Mouse (Mus musculus): Measurements from ENCODE around the gene Rad51b. TPM values are rescaled to one million over a fixed set of nuclear protein-coding genes. Genes with fewer than 3 reads are reported as not detected.
A peak's percentile ranks its signal among the peaks of the same experiment; 100 is the strongest.

Rad51b gene
- polyA plus RNA-seq, 1 experiment from 2014 or later: 7.8 TPM

GRCm38 (mm10) chr12:79346198-79346733 is 49.2 kb downstream of the Rad51b start:
- Histone ChIP-seq H3K4me3 (replicated peaks; ENCODE audit: low read length) (no peak overlapping the region), H3K36me3 (ENCODE audit: control insufficient read depth, insufficient read depth, low read length) (no peaks in the 10 kb centered on the region), H3K9me3 (replicated peaks; ENCODE audit: control insufficient read depth, low read length) (no peaks in the 10 kb centered on the region), H3K27me3 (ENCODE audit: control insufficient read depth, insufficient read depth, low read length) (no peaks in the 10 kb centered on the region), H3K4me2 (ENCODE audit: low read depth, low read length) (no peak overlapping the region), H3K9ac (ENCODE audit: low read length) (no peak overlapping the region), H3K27ac (ENCODE audit: low read length) (no peak overlapping the region), H3K4me1 (ENCODE audit: control insufficient read depth, insufficient read depth, low read length) (peaks cover 6% of the 10 kb centered on the region)
- ATAC-seq (ENCODE audit: insufficient read depth, low FRiP score): no peak
- 73% methylated on average over 5 of the region's 5 CpGs for WGBS

GRCm38 (mm10) chr12:79347643-79348042 is 50.6 kb downstream of the Rad51b start:
- H3K27ac ChIP-seq (ENCODE audit: low read length): peak overlapping the region; percentile 46; the same call in 1 of the 2 replicates
- ATAC-seq (ENCODE audit: insufficient read depth, low FRiP score): peak; percentile 86
- no peak overlapping the region for H3K4me2 ChIP-seq (ENCODE audit: low read depth, low read length)
- H3K27me3 ChIP-seq (ENCODE audit: control insufficient read depth, insufficient read depth, low read length): no peaks in the 10 kb centered on the region
- no peaks in the 10 kb centered on the region for H3K9me3 ChIP-seq (replicated peaks; ENCODE audit: control insufficient read depth, low read length)
- H3K36me3 ChIP-seq (ENCODE audit: control insufficient read depth, insufficient read depth, low read length): no peaks in the 10 kb centered on the region
- no peak overlapping the region for H3K4me3 ChIP-seq (replicated peaks; ENCODE audit: low read length)
- 7% methylated on average over 6 of the region's 6 CpGs for WGBS
- H3K9ac ChIP-seq (ENCODE audit: low read length): no peak overlapping the region; the same call in 1 of the 2 replicates
- peaks cover 10% of the 10 kb centered on the region for H3K4me1 ChIP-seq (ENCODE audit: control insufficient read depth, insufficient read depth, low read length)

GRCm38 (mm10) chr12:79351461-79351860 is 54.4 kb downstream of the Rad51b start:
- Histone ChIP-seq H3K4me3 (replicated peaks; ENCODE audit: low read length) (no peak overlapping the region), H3K4me2 (ENCODE audit: low read depth, low read length) (no peak overlapping the region), H3K27me3 (ENCODE audit: control insufficient read depth, insufficient read depth, low read length) (no peaks in the 10 kb centered on the region), H3K9ac (ENCODE audit: low read length) (no peak overlapping the region), H3K4me1 (ENCODE audit: control insufficient read depth, insufficient read depth, low read length) (peaks cover 22% of the 10 kb centered on the region), H3K9me3 (replicated peaks; ENCODE audit: control insufficient read depth, low read length) (no peaks in the 10 kb centered on the region), H3K36me3 (ENCODE audit: control insufficient read depth, insufficient read depth, low read length) (no peaks in the 10 kb centered on the region), H3K27ac (ENCODE audit: low read length) (no peak overlapping the region)
- 84% methylated on average over 7 of the region's 7 CpGs for WGBS
- no peak for ATAC-seq (ENCODE audit: insufficient read depth, low FRiP score)

- no peak for ATAC-seq (ENCODE audit: insufficient read depth, low FRiP score)
- 51% methylated on average over 3 of the region's 3 CpGs for WGBS
- no peaks in the 10 kb centered on the region for H3K36me3 ChIP-seq (ENCODE audit: control insufficient read depth, insufficient read depth, low read length)
- no peak overlapping the region for H3K4me3 ChIP-seq (replicated peaks; ENCODE audit: low read length)
- H3K9ac ChIP-seq (ENCODE audit: low read length): no peak overlapping the region
- no peaks in the 10 kb centered on the region for H3K27me3 ChIP-seq (ENCODE audit: control insufficient read depth, insufficient read depth, low read length)
- H3K27ac ChIP-seq (ENCODE audit: low read length): no peak overlapping the region
- H3K4me2 ChIP-seq (ENCODE audit: low read depth, low read length): no peak overlapping the region
- H3K4me1 ChIP-seq (ENCODE audit: control insufficient read depth, insufficient read depth, low read length): peaks cover 25% of the 10 kb centered on the region
- H3K9me3 ChIP-seq (replicated peaks; ENCODE audit: control insufficient read depth, low read length): no peaks in the 10 kb centered on the region
These were observed 55.1 kb downstream of the Rad51b start for GRCm38 (mm10) chr12:79352086-79352741.

DNA sequence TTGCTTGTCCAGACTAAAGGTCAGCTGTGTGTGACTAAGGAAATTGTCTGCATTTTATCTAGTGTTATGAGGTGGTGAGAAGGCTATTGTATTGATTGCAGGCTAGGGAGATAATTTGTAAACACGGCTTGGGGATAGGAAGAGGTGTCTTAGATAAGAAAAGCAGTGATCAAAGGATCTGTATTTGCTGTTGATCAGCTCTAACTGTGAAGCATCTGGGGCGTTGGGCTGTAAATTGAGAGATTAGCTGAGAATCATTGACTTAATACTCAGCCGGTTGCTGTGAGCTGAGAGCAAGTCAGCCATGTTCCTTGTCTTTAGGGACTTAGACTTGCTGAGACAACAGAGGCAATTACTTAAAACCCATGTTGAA is 55.6 kb downstream of the Rad51b start:
- Histone ChIP-seq H3K36me3 (ENCODE audit: control insufficient read depth, insufficient read depth, low read length) (no peaks in the 10 kb centered on the region), H3K4me1 (ENCODE audit: control insufficient read depth, insufficient read depth, low read length) (peaks cover 21% of the 10 kb centered on the region), H3K9ac (ENCODE audit: low read length) (no peak overlapping the region), H3K9me3 (replicated peaks; ENCODE audit: control insufficient read depth, low read length) (no peaks in the 10 kb centered on the region), H3K27ac (ENCODE audit: low read length) (no peak overlapping the region; the same call in 1 of the 2 replicates), H3K27me3 (ENCODE audit: control insufficient read depth, insufficient read depth, low read length) (no peaks in the 10 kb centered on the region), H3K4me2 (ENCODE audit: low read depth, low read length) (no peak overlapping the region), H3K4me3 (replicated peaks; ENCODE audit: low read length) (no peak overlapping the region)
- no peak for ATAC-seq (ENCODE audit: insufficient read depth, low FRiP score)
- WGBS: 26% methylated on average over 3 of the region's 3 CpGs

DNA sequence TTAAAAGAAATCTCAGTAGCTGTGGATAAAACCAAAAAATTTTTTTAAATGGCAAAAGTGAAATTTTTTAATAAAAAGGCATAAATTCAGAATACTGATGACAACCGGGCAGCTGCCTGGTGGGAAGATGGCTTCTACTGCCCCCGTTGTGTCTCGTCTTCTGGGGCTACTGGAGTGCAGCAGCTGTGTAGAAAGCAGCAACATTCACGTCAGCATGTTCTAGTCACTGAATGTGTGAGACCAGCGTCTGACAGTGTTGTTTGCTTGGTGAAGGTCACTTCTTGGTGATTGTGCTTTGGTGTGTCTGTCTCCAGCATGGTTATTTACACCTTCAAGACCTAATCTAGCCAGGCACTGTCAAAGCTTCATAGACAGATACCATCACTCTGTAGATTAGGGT is 56.3 kb downstream of the Rad51b start:
- Histone ChIP-seq H3K4me2 (ENCODE audit: low read depth, low read length) (no peak overlapping the region), H3K9ac (ENCODE audit: low read length) (no peak overlapping the region), H3K36me3 (ENCODE audit: control insufficient read depth, insufficient read depth, low read length) (no peaks in the 10 kb centered on the region), H3K4me3 (replicated peaks; ENCODE audit: low read length) (no peak overlapping the region), H3K27me3 (ENCODE audit: control insufficient read depth, insufficient read depth, low read length) (no peaks in the 10 kb centered on the region), H3K27ac (ENCODE audit: low read length) (no peak overlapping the region), H3K4me1 (ENCODE audit: control insufficient read depth, insufficient read depth, low read length) (peaks cover 21% of the 10 kb centered on the region), H3K9me3 (replicated peaks; ENCODE audit: control insufficient read depth, low read length) (no peaks in the 10 kb centered on the region)
- 72% methylated on average over 5 of the region's 5 CpGs for WGBS
- no peak for ATAC-seq (ENCODE audit: insufficient read depth, low FRiP score)

DNA sequence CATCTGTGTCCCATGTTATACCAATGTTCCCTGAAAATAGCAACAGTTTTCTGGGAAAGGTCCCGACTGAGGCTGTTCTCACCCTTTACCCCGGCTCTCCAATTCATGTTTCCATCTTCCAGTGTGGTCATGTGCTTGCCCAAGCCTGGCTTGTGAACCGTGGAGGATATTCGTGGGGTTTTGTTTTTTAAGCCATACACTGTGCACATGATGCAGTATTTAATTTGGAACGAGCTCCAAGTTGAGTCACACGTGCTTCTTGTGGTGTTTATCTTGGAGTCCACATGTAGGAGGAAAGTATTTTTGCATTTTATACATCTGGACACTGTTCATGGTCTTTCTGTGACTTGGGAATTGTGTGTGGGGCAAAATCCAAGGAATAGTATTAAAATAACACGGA is 57.5 kb downstream of the Rad51b start:
- peak overlapping the region; percentile 34 for H3K27ac ChIP-seq (ENCODE audit: low read length)
- H3K4me1 ChIP-seq (ENCODE audit: control insufficient read depth, insufficient read depth, low read length): peaks cover 21% of the 10 kb centered on the region
- no peak overlapping the region for H3K9ac ChIP-seq (ENCODE audit: low read length)
- no peaks in the 10 kb centered on the region for H3K36me3 ChIP-seq (ENCODE audit: control insufficient read depth, insufficient read depth, low read length)
- H3K9me3 ChIP-seq (replicated peaks; ENCODE audit: control insufficient read depth, low read length): no peaks in the 10 kb centered on the region
- no peak overlapping the region for H3K4me3 ChIP-seq (replicated peaks; ENCODE audit: low read length)
- WGBS: 42% methylated on average over 7 of the region's 7 CpGs
- no peaks in the 10 kb centered on the region for H3K27me3 ChIP-seq (ENCODE audit: control insufficient read depth, insufficient read depth, low read length)
- 0 out of 2 replicates have a peak, but pooled peaks have one; percentile 16 for ATAC-seq (ENCODE audit: insufficient read depth, low FRiP score)
- H3K4me2 ChIP-seq (ENCODE audit: low read depth, low read length): no peak overlapping the region

DNA sequence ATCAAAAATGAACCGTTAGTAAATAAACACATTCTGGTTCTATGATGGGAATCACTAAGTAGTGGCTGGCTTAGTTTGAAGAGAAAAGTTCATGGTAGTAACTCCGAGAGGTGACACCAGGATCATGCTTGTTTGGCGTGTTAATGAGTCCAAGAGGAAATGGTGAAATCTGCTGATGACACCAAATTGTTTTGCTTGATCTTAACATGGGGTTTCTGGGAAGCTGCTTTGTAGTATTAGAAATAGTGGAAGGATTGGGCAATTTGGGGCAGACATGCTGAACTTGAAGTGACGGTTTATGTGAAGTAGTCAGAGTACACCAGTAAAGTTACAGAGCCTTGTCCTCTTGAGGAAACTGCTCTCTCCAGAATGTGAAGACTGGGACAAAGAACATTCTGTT is 59.1 kb downstream of the Rad51b start:
- no peaks in the 10 kb centered on the region for H3K9me3 ChIP-seq (replicated peaks; ENCODE audit: control insufficient read depth, low read length)
- H3K27ac ChIP-seq (ENCODE audit: low read length): no peak overlapping the region
- peaks cover 21% of the 10 kb centered on the region for H3K4me1 ChIP-seq (ENCODE audit: control insufficient read depth, insufficient read depth, low read length)
- ATAC-seq (ENCODE audit: insufficient read depth, low FRiP score): no peak
- WGBS: 72% methylated on average over 4 of the region's 4 CpGs
- no peak overlapping the region for H3K4me3 ChIP-seq (replicated peaks; ENCODE audit: low read length)
- no peak overlapping the region for H3K9ac ChIP-seq (ENCODE audit: low read length)
- H3K27me3 ChIP-seq (ENCODE audit: control insufficient read depth, insufficient read depth, low read length): no peaks in the 10 kb centered on the region
- no peak overlapping the region for H3K4me2 ChIP-seq (ENCODE audit: low read depth, low read length)
- H3K36me3 ChIP-seq (ENCODE audit: control insufficient read depth, insufficient read depth, low read length): no peaks in the 10 kb centered on the region

DNA sequence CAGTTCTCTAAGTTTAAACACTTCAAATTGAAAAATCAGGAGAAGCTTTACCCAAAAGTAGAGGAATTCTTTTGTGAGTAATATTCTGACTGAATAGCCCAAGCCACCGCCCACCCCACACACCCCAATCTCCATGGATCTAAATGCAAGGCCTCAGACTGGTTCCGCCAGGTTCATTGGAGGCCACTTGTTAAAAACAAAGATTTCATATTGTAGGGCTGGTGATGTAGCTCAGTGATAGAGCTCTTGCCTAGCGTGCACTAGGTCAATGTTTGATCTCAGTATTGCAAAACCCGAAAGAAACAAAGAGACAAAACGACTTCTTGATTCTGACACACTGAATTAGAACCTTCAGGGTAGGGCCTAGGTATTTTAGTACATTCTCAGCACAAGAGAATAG is 60.5 kb downstream of the Rad51b start:
- Histone ChIP-seq H3K36me3 (ENCODE audit: control insufficient read depth, insufficient read depth, low read length) (no peaks in the 10 kb centered on the region), H3K4me1 (ENCODE audit: control insufficient read depth, insufficient read depth, low read length) (peaks cover 17% of the 10 kb centered on the region), H3K9me3 (replicated peaks; ENCODE audit: control insufficient read depth, low read length) (no peaks in the 10 kb centered on the region), H3K9ac (ENCODE audit: low read length) (no peak overlapping the region), H3K27me3 (ENCODE audit: control insufficient read depth, insufficient read depth, low read length) (no peaks in the 10 kb centered on the region), H3K27ac (ENCODE audit: low read length) (peak overlapping the region; percentile 71), H3K4me2 (ENCODE audit: low read depth, low read length) (no peak overlapping the region), H3K4me3 (replicated peaks; ENCODE audit: low read length) (no peak overlapping the region)
- ATAC-seq (ENCODE audit: insufficient read depth, low FRiP score): 0 out of 2 replicates have a peak, but pooled peaks have one; percentile 25
- WGBS: 62% methylated on average over 5 of the region's 5 CpGs
